Mouse (Mus musculus) midbrain, embryonic 10.5 days (tissue): ENCODE measurements around the gene Fgf13. TPM values are rescaled to one million over a fixed set of nuclear protein-coding genes. Genes with fewer than 3 reads are reported as not detected.
A peak's percentile ranks its signal among the peaks of the same experiment; 100 is the strongest.

Experiments used
- DNase-seq: peaks from one replicate; pipeline ENCODE4 v3.0.0-alpha.2; 2017; ENCODE audit warnings: low spot score
- H3K27ac ChIP-seq: fragments of 300-500 bp; sonication (generic); replicated peaks from 2 replicates; pipeline ENCODE4 v1.5.1; 2016; ENCODE audit warnings: mild to moderate bottlenecking
- H3K27me3 ChIP-seq: fragments of 300-500 bp; sonication (generic); 2 replicates; pipeline ENCODE4 v1.6.1; 2016; ENCODE audit warnings: low read depth, mild to moderate bottlenecking; ENCODE audit not compliant: poor library complexity, severe bottlenecking
- H3K36me3 ChIP-seq: fragments of 300-500 bp; sonication (generic); 2 replicates; pipeline ENCODE4 v1.6.1; 2016; ENCODE audit warnings: mild to moderate bottlenecking, moderate library complexity
- H3K4me1 ChIP-seq: fragments of 300-500 bp; sonication (generic); 2 replicates; pipeline ENCODE4 v1.6.1; 2016
- H3K4me3 ChIP-seq: fragments of 300-500 bp; sonication (generic); 2 replicates; pipeline ENCODE4 v1.5.1; 2016; ENCODE audit warnings: mild to moderate bottlenecking, moderate library complexity
- H3K9me3 ChIP-seq: fragments of 300-500 bp; sonication (generic); replicated peaks from 2 replicates; pipeline ENCODE4 v1.6.1; 2016; ENCODE audit warnings: mild to moderate bottlenecking
- WGBS: fragments of 180-500 bp; shearing (Covaris S2); methylation state at CpG from one replicate; pipeline ENCODE4 v1.1.7; 2016; 5-methylcytosine and 5-hydroxymethylcytosine counted together
- polyA plus RNA-seq: library from polyadenylated mRNA; unstranded; fragments of >200 nt; fragmentation: Nextera tagmentation; extraction: Ambion mirVana; gene quantifications from 2 replicates; pipeline ENCODE4 v1.2.1, GENCODE M21; 2016

Fgf13 gene
- 22.8 and 28.9 TPM in 2 replicates for polyA plus RNA-seq

DNA sequence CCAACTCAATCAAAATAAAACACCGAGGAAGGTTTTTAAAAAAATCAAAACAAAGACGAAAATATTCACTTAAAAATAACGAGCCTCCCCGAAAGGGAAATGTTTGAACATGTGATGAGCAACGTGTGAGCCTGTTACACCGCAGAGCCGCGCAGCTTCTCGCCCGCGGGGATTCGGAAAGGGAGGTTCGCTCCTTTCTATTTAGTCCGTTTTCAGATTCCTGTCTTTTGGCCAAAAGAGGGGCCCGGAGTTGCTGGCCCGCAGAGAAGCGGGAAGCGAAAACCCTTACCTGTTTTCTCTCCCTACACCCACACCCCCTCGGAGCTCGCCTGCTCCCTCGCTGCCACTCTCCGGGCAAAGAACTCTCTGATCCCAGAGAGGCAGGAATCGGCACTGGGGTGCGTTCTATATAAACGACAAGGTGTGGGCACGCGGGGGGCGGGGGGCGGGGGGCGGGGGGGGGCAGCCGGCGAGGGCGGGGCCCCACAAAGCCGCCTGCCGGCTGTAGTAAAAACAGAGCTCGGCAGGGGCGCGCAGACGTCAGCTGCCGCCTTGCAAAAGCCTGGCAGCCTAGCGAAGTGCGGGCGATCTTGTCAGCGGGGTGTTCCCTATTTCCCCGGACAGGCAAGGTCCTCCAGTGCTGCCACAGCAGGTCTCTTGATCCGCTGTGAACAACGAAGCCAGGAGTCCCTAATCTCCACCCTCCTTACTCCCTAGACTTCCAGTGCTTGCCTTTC, at the start of gene Fgf13:
Fgf13 (minus strand) TSS at position 377 of the 737 bp plus-strand sequence.
- Histone ChIP-seq H3K9me3 (no peaks in the 10 kb centered on the region), H3K4me3 (peak within 1 kb of the TSS; percentile 58), H3K4me1 (peaks cover 10% of the 10 kb centered on the region; the same call in 1 of the 2 replicates), H3K27ac (peak within 1 kb of the TSS; percentile 83), H3K27me3 (peaks cover 53% of the 10 kb centered on the region), H3K36me3 (no peaks in the 10 kb centered on the region)
- DNase-seq, result peak; percentile 44
- 17% methylated on average over 47 of the region's 47 CpGs for WGBS

DNA sequence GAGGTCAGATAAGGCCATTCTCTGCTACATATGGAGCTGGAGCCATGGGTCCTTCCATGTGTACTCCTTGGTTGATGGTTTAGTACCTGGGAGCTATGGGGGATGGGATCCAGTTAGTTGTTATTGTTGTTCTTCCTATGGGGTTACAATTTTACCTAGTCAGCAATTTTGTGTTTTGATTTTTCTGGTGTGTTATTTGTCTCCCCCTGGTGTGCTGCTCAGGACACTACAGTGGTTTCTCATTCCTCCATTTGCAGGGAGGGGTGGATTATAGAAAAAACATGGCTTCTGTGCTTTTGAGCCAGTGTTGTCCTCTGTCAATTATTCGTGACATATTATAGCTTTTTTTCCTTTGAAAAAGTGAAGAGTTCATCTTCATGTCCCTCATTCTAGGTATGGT, 38.7 kb upstream of the Fgf13 start:
- no peak for DNase-seq
- Histone ChIP-seq H3K27ac (no peak overlapping the region), H3K4me1 (no peaks in the 10 kb centered on the region), H3K36me3 (no peaks in the 10 kb centered on the region), H3K4me3 (no peak overlapping the region), H3K9me3 (no peaks in the 10 kb centered on the region), H3K27me3 (no peaks in the 10 kb centered on the region)
- WGBS, result 67% methylated on average over 1 of the region's 1 CpGs

- no peak for DNase-seq
- H3K27me3 ChIP-seq, result 0 out of 2 replicates have a peak, but pooled peaks cover 6% of the 10 kb centered on the region
- no peak overlapping the region for H3K4me3 ChIP-seq
- no peaks in the 10 kb centered on the region for H3K4me1 ChIP-seq
- WGBS, result 43% methylated on average over 5 of the region's 5 CpGs
- H3K9me3 ChIP-seq, result no peaks in the 10 kb centered on the region
- H3K36me3 ChIP-seq, result no peaks in the 10 kb centered on the region
- no peak overlapping the region for H3K27ac ChIP-seq
Measured at GRCm38 (mm10) chrX:59589050-59589449, 21.2 kb upstream of the Fgf13 start.

GRCm38 (mm10) chrX:59585508-59586186, 17.8 kb upstream of the Fgf13 start:
- no peaks in the 10 kb centered on the region for H3K9me3 ChIP-seq
- WGBS, result 78% methylated on average over 11 of the region's 11 CpGs
- H3K27me3 ChIP-seq, result 0 out of 2 replicates have a peak, but pooled peaks cover 6% of the 10 kb centered on the region
- no peak overlapping the region for H3K27ac ChIP-seq
- H3K36me3 ChIP-seq, result no peaks in the 10 kb centered on the region
- H3K4me3 ChIP-seq, result no peak overlapping the region
- no peak for DNase-seq
- no peaks in the 10 kb centered on the region for H3K4me1 ChIP-seq

- no peaks in the 10 kb centered on the region for H3K36me3 ChIP-seq
- H3K9me3 ChIP-seq, result no peaks in the 10 kb centered on the region
- H3K4me3 ChIP-seq, result no peak overlapping the region
- H3K4me1 ChIP-seq, result no peaks in the 10 kb centered on the region
- H3K27me3 ChIP-seq, result 0 out of 2 replicates have a peak, but pooled peaks cover 6% of the 10 kb centered on the region
- H3K27ac ChIP-seq, result no peak overlapping the region
- DNase-seq, result no peak
Measured at GRCm38 (mm10) chrX:59584034-59584433, 16.2 kb upstream of the Fgf13 start.

DNA sequence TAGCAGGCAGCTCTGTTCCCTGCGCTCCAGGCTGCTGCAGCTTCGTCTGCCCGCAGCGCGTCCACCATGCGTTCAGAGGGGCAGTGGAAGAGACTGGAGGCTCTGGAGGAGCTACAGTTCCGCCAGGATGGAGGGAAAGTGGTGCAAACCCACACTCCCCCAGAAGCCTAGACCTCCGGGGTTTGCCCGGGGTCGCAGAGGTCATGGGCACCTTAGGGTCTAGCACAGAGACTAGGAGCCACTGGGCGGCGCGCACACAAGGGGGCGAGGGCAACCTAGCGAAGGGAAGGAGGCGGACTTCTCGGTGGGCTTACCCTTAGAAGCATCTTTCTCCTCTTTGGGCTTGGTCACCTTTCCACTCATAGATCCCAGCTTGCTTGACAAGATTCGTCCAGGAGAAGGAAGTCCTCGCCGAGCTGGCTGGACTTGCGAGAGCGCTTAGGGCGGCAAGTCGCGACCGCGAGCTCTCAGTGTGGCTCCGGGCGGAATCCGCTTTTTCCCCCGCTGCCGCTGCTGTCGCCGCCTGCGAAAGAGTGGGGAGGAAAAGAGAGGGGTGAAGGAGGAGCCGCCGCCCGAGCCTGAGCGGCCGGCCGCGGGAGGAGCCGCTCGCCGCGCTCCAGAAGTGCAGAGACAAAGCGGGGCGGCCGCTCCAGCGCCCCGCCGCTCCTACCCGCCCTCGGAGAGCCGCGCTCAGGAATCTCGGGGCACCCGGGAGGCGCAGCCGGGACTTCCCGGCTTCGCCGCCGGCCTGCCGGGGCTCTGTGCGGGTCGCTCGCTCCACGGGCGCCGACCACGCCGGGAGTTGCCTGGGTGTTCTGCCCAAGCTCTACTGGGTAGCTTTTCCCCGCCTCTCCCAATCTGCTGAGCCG, 811 bp downstream of the Fgf13 start:
- H3K9me3 ChIP-seq, result no peaks in the 10 kb centered on the region
- H3K4me3 ChIP-seq, result peak overlapping the region; percentile 58
- H3K27ac ChIP-seq, result peak overlapping the region; percentile 83
- H3K36me3 ChIP-seq, result no peaks in the 10 kb centered on the region
- H3K27me3 ChIP-seq, result peaks cover 53% of the 10 kb centered on the region
- H3K4me1 ChIP-seq, result peaks cover 10% of the 10 kb centered on the region; the same call in 1 of the 2 replicates
- peak; percentile 65 for DNase-seq
- WGBS, result 19% methylated on average over 70 of the region's 75 CpGs

DNA sequence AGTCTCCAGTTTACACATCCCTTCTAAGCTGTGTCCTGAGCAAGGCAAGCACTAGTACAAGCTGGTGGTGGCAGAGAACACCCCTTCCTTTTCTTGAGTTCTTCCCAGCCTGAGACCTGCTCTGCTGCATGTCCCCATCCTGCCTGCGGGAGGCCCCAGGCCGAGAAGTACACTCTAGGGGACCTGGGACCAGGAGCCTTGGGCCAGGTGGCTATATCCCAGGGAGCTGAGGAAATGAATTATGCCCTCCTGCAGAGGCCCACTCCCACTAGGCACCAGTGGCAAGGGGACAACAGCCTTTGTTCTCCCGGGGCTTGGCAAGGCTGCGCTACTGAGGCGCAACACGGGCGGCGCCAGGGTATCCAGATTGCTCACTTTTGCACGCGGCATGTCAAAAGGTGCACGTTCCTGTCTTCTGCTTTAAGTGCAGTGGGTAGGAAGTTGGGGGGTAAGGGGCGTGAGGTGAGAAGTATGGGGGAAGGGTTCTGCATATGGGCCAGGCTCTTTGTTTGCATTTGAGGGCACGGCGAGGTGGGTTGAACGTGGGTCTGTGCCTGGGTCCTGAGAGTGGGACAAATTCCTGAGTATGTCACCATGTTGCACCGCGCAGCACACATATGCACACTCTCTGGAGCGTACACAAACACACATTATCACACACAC, 1.7 kb downstream of the Fgf13 start:
- H3K27ac ChIP-seq, result no peak overlapping the region; the same call in 1 of the 2 replicates
- H3K36me3 ChIP-seq, result no peaks in the 10 kb centered on the region
- WGBS, result 24% methylated on average over 17 of the region's 18 CpGs
- no peaks in the 10 kb centered on the region for H3K9me3 ChIP-seq
- peak overlapping the region; percentile 58 for H3K4me3 ChIP-seq
- peaks cover 10% of the 10 kb centered on the region; the same call in 1 of the 2 replicates for H3K4me1 ChIP-seq
- peaks cover 53% of the 10 kb centered on the region for H3K27me3 ChIP-seq
- DNase-seq, result peak; percentile 36

DNA sequence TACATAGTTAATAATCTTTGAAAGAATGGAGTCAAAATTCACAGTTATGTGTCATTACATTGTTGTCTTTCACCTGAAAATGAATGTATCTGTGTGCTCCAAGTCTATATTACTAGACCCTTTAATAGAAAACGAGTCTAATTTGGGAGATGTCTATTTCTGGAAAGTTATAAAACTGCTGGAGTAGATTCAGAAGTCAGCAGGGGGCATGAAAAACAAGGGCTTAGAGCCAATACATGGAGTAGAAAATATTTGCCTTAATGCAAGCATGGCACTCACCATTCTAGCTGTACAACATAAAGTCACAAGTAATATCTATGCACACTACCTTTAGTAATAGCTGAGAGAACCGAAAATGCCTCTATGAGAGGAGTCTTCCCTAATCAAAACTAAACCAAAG, 19.9 kb downstream of the Fgf13 start:
- no peaks in the 10 kb centered on the region for H3K27me3 ChIP-seq
- no peak overlapping the region for H3K4me3 ChIP-seq
- WGBS, result 77% methylated on average over 2 of the region's 2 CpGs
- H3K27ac ChIP-seq, result no peak overlapping the region
- H3K36me3 ChIP-seq, result no peaks in the 10 kb centered on the region
- no peak for DNase-seq
- H3K4me1 ChIP-seq, result no peaks in the 10 kb centered on the region
- H3K9me3 ChIP-seq, result no peaks in the 10 kb centered on the region

GRCm38 (mm10) chrX:59508273-59508672, 59.6 kb downstream of the Fgf13 start:
- WGBS, result 85% methylated on average over 4 of the region's 4 CpGs
- no peaks in the 10 kb centered on the region for H3K4me1 ChIP-seq
- DNase-seq, result no peak
- no peaks in the 10 kb centered on the region for H3K9me3 ChIP-seq
- H3K36me3 ChIP-seq, result no peaks in the 10 kb centered on the region
- no peak overlapping the region for H3K4me3 ChIP-seq
- no peak overlapping the region for H3K27ac ChIP-seq
- H3K27me3 ChIP-seq, result no peaks in the 10 kb centered on the region

DNA sequence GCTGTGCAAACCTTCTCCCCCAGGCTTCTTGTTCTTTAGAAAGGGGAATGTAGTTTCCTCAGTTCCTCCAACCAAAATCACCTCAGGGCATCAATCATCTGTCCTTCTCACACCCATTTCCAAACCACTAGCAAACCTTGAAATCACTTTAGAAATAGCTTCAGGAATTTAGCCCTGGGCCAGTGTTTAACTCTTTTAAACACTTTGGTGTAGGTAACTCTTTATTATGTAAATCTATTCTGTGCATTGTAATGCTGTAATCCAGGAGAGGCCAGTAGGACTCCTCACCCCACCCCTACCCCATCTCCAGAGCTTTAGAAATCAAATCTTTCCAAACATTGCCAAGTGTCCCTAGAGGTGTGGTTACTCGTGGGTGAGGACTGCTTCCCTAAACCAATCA, 74.5 kb downstream of the Fgf13 start:
- Histone ChIP-seq H3K36me3 (no peaks in the 10 kb centered on the region), H3K27me3 (no peaks in the 10 kb centered on the region), H3K4me3 (no peak overlapping the region), H3K4me1 (no peaks in the 10 kb centered on the region), H3K27ac (no peak overlapping the region), H3K9me3 (no peaks in the 10 kb centered on the region)
- no peak for DNase-seq
- WGBS, result 50% methylated on average over 1 of the region's 1 CpGs

- H3K4me3 ChIP-seq, result no peak overlapping the region
- no peaks in the 10 kb centered on the region for H3K4me1 ChIP-seq
- H3K9me3 ChIP-seq, result no peaks in the 10 kb centered on the region
- WGBS, result 80% methylated on average over 2 of the region's 2 CpGs
- DNase-seq, result no peak
- no peaks in the 10 kb centered on the region for H3K27me3 ChIP-seq
- no peak overlapping the region for H3K27ac ChIP-seq
- H3K36me3 ChIP-seq, result no peaks in the 10 kb centered on the region
Measured at GRCm38 (mm10) chrX:59485426-59485825, 82.4 kb downstream of the Fgf13 start.

GRCm38 (mm10) chrX:59402596-59403285, 165.1 kb downstream of the Fgf13 start:
- DNase-seq, result no peak
- H3K27me3 ChIP-seq, result no peaks in the 10 kb centered on the region
- H3K9me3 ChIP-seq, result no peaks in the 10 kb centered on the region
- H3K27ac ChIP-seq, result no peak overlapping the region
- H3K36me3 ChIP-seq, result no peaks in the 10 kb centered on the region
- H3K4me1 ChIP-seq, result no peaks in the 10 kb centered on the region
- 88% methylated on average over 2 of the region's 2 CpGs for WGBS
- H3K4me3 ChIP-seq, result no peak overlapping the region
